Mouse (Mus musculus) naive thymus-derived CD4-positive, alpha-beta T cell, adult 5 months (primary cell): Measurements from ENCODE around the gene Dennd1b. TPM values are rescaled to one million over a fixed set of nuclear protein-coding genes. Genes with fewer than 3 reads are reported as not detected.

Source experiments
- polyA plus RNA-seq: library from polyadenylated mRNA; unstranded; fragments of 100-300 nt; shearing (Covaris generic); gene quantifications from one replicate; pipeline ENCODE4 v1.2.1, GENCODE M21; 2017

Gene Dennd1b
- 49.8 TPM for polyA plus RNA-seq

DNA sequence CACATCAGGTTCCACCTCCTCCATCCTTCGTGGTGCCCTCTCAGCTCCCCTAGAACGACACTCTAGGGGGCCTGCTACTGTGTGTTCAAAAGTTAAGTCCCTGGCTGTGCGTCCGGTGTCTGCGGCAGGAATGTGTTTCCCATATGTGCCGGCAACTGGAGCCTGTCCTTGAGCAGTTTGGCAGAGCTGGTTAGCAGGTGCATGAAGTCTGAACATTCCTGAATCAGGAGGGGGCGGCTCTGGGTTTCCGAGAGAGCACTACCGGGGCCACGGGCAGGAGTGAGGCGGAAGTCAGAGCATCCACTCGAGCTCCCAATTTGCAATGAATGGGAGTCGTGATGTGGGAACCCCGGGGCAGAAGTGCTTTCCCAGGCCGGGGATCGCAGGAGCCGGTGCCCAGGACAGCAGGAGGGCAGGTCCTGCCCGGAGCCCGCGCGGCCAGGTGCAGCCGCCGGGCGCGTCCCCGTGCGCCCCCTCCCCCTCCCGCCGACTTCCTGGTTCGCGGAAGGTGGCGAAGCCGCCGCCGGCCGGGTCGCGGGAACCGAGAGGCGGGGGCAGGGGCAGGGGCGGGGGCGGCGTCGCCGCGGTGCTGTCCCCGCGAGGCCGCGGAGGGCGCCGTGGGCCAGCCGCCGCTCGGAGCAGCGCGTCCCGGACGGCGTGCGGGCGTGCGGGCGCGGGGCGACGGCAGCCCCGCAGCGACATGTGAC, at the start of gene Dennd1b:
Gene Dennd1b, plus strand, starts transcription at position 275 of the 707 bp plus-strand sequence.

Other genes starting within 250 kb of the Dennd1b start
- 0.09 TPM for gene Lhx9, start 114.9 kb upstream of the Dennd1b start, polyA plus RNA-seq
- gene 2310009B15Rik, start 106.6 kb upstream of the Dennd1b start, polyA plus RNA-seq, result 17.2 TPM